9 mouse cellular contexts compared by ENCODE assay signal in genomic region chr11:55012551-55013521, GRCm38 (mm10). TPM values are rescaled to one million over a fixed set of nuclear protein-coding genes. Genes with fewer than 3 reads are reported as not detected.
DNase-seq lines count a peak whose midpoint lies in the region; ATAC-seq lines count a peak whose summit lies in the region.
"Had no signal": no experiment of that assay in that cellular context is flagged by ENCODE, and none has a peak within 500 bp of the region (broad histone marks: within the 10 kb centered on the region; RNA-seq: fewer than 3 reads in every experiment).

No protein-coding gene starts in this region.

- no peak overlapping the region for H3K4me2 ChIP-seq in lung, embryonic 15.5 days
- H3K4me2 ChIP-seq: neural tube, embryonic 13.5 days had no signal

- H3K9ac ChIP-seq in lung, embryonic 15.5 days: no peak overlapping the region
- H3K9ac ChIP-seq: neural tube, embryonic 13.5 days had no signal

- peaks cover 15% of the 10 kb centered on the region for H3K4me1 ChIP-seq in lung, embryonic 15.5 days

- WGBS in lung, embryonic 15.5 days: 66% methylated on average over 5 of the region's 5 CpGs

- no peaks in the 10 kb centered on the region for H3K27me3 ChIP-seq in lung, embryonic 15.5 days
- H3K27me3 ChIP-seq: neural tube, embryonic 13.5 days had no signal

- H3K9me3 ChIP-seq in lung, embryonic 15.5 days: no peaks in the 10 kb centered on the region
- H3K9me3 ChIP-seq: neural tube, embryonic 13.5 days had no signal

- ATAC-seq in lung, embryonic 15.5 days (ENCODE audit: borderline replicate concordance, extremely low read depth, low FRiP score, low TSS enrichment): peak; percentile 67; the same call in 1 of the 2 replicates

- H3K36me3 ChIP-seq in lung, embryonic 15.5 days: peaks cover 79% of the 10 kb centered on the region

- no peak overlapping the region for H3K27ac ChIP-seq in lung, embryonic 15.5 days
- H3K27ac ChIP-seq: neural tube, embryonic 13.5 days had no signal

- no peak overlapping the region for H3K4me3 ChIP-seq in lung, embryonic 15.5 days
- H3K4me3 ChIP-seq: neural tube, embryonic 13.5 days had no signal

- DNase-seq in embryo, embryonic 10.5 days (ENCODE audit: low spot score): peak; percentile 38
- no peak for DNase-seq in embryo, embryonic 11 days
- peak; percentile 47 for DNase-seq in urinary bladder, postnatal 14 days (ENCODE audit: low spot score)
- DNase-seq in urinary bladder, postnatal 10 days (ENCODE audit: low spot score): no peak
- no peak for DNase-seq in left cerebral cortex, adult 8-10 months (ENCODE audit: low spot score in 2 of 2)
- DNase-seq in cerebellum, adult 9-10 months: no peak
- no peak for DNase-seq in left cerebral cortex, adult 18-20 months (ENCODE audit: low spot score in 2 of 2)

RNA-seq across cellular contexts. Expression of gene Anxa6, which starts 20.4 kb away (rescaled TPM):
- 422 and 428 TPM in 2 replicates for polyA plus RNA-seq in lung, embryonic 15.5 days (2015; fragmentation: Nextera tagmentation; extraction: Ambion mirVana)
- 10 to 100 TPM; 81.9 to 92.8 (median 85.4) TPM for total RNA-seq in left cerebral cortex, adult 8-10 months (2022)
- 10 to 100 TPM; 86.6 to 97.2 TPM for total RNA-seq in left cerebral cortex, adult 18-20 months (2021)

RNA-seq across cellular contexts. Expression of gene Tnip1, which starts 50.1 kb away (rescaled TPM):
- polyA plus RNA-seq in lung, embryonic 15.5 days (2015; fragmentation: Nextera tagmentation; extraction: Ambion mirVana): 14.9 and 17.5 TPM in 2 replicates
- 10 to 100 TPM; 33.0 to 36.3 (median 34.9) TPM for total RNA-seq in left cerebral cortex, adult 8-10 months (2022)
- 10 to 100 TPM; 34.7 to 35.6 TPM for total RNA-seq in left cerebral cortex, adult 18-20 months (2021)

Comparison
In these comparisons a context has a peak if more than half of its experiments do, and no peak if none do; other contexts are left out.
1. DNase-seq: peak in embryo, embryonic 10.5 days (single experiment) and urinary bladder, postnatal 14 days (single experiment); none in embryo, embryonic 11 days (single experiment), urinary bladder, postnatal 10 days (single experiment), left cerebral cortex, adult 8-10 months (0 of 2), cerebellum, adult 9-10 months (single experiment) and left cerebral cortex, adult 18-20 months (0 of 2).